Mouse (Mus musculus) forebrain, postnatal 0 days (tissue): ENCODE data around the gene Atp2a1. TPM values are rescaled to one million over a fixed set of nuclear protein-coding genes. Genes with fewer than 3 reads are reported as not detected.
A peak's percentile ranks its signal among the peaks of the same experiment; 100 is the strongest.

ENCODE experiments used
- ATAC-seq: fragments of 200-750 bp; cut with Nextera tagmentation; 2 replicates; pipeline ENCODE4 v1.8.0; 2017; ENCODE audit warnings: mild to moderate bottlenecking, moderate library complexity
- DNase-seq: peaks from one replicate; pipeline ENCODE4 v3.0.0-alpha.2; 2015
- H3K27ac ChIP-seq: fragments of 300-500 bp; sonication (generic); 2 replicates; pipeline ENCODE4 v1.5.1; 2014; ENCODE audit warnings: low read depth, mild to moderate bottlenecking, antibody characterized with exemption, low read length, moderate library complexity, mixed read lengths
- H3K27me3 ChIP-seq: fragments of 300-500 bp; sonication (generic); 2 replicates; pipeline ENCODE4 v1.6.1; 2014; ENCODE audit warnings: mild to moderate bottlenecking, low read length, mixed read lengths; ENCODE audit not compliant: insufficient read depth
- H3K36me3 ChIP-seq: fragments of 300-500 bp; sonication (generic); 2 replicates; pipeline ENCODE4 v1.6.1; 2014; ENCODE audit warnings: mild to moderate bottlenecking, moderate library complexity; ENCODE audit not compliant: insufficient read depth
- H3K4me1 ChIP-seq: fragments of 300-500 bp; sonication (generic); 2 replicates; pipeline ENCODE4 v1.6.1; 2014; ENCODE audit warnings: antibody characterized with exemption; ENCODE audit not compliant: insufficient read depth
- H3K4me2 ChIP-seq: fragments of 300-500 bp; sonication (generic); 2 replicates; pipeline ENCODE4 v1.6.1; 2014; ENCODE audit warnings: low read depth, mild to moderate bottlenecking, moderate library complexity
- H3K4me3 ChIP-seq: fragments of 300-500 bp; sonication (generic); 2 replicates; pipeline ENCODE4 v1.5.1; 2014; ENCODE audit warnings: low read depth, low read length, mixed read lengths
- H3K9ac ChIP-seq: fragments of 300-500 bp; sonication (generic); 2 replicates; pipeline ENCODE4 v1.6.1; 2014; ENCODE audit warnings: mild to moderate bottlenecking
- H3K9me3 ChIP-seq: fragments of 300-500 bp; sonication (generic); 2 replicates; pipeline ENCODE4 v1.6.1; 2016; ENCODE audit warnings: low read length
- CTCF ChIP-seq: sonication (generic); IDR thresholded peaks from 2 replicates; pipeline ENCODE4 v1.5.1; 2016; ENCODE audit warnings: antibody characterized with exemption, control low read depth, low read depth
- WGBS: fragments of 180-500 bp; shearing (Covaris S2); extraction: QIAGEN DNeasy Blood & Tissue Kit; methylation state at CpG from one replicate; pipeline ENCODE4 v1.1.7; 2014; 5-methylcytosine and 5-hydroxymethylcytosine counted together
- polyA plus RNA-seq: library from polyadenylated mRNA; unstranded; fragments of >200 nt; fragmentation: Nextera tagmentation; extraction: Ambion mirVana; gene quantifications from 2 replicates; pipeline ENCODE4 v1.2.1, GENCODE M21; 2015
- total RNA-seq: library from RNA; depleted of rRNA; stranded (reverse); fragments of >200 nt; gene quantifications from 2 replicates; pipeline ENCODE4 v1.2.3, GENCODE M21; 2014

Gene Atp2a1
- total and polyA plus RNA-seq, 2 experiments from 2014 or later: 0.24 to 0.45 TPM

- 82% methylated on average over 9 of the region's 9 CpGs for WGBS
- no peak for ATAC-seq
Measured at GRCm38 (mm10) chr7:126473470-126474086, 10.7 kb upstream of the Atp2a1 start.

GRCm38 (mm10) chr7:126472713-126473112 lies 9.8 kb upstream of the Atp2a1 start:
- Histone ChIP-seq H3K4me2 (no peak overlapping the region), H3K9ac (no peak overlapping the region)
- no peak for ATAC-seq

More at GRCm38 (mm10) chr7:126473470-126474086, 10.7 kb upstream of the Atp2a1 start:
- Histone ChIP-seq H3K27me3 (no peaks in the 10 kb centered on the region), H3K27ac (no peak overlapping the region), H3K9ac (peak overlapping the region; percentile 92; the same call in 1 of the 2 replicates), H3K36me3 (peaks cover 43% of the 10 kb centered on the region), H3K4me2 (peak overlapping the region; percentile 95), H3K4me3 (peak overlapping the region; percentile 84; the same call in 1 of the 2 replicates), H3K4me1 (peaks cover 14% of the 10 kb centered on the region; the same call in 1 of the 2 replicates), H3K9me3 (no peaks in the 10 kb centered on the region)
- no peak for DNase-seq
- no peak for TF ChIP-seq CTCF

DNA sequence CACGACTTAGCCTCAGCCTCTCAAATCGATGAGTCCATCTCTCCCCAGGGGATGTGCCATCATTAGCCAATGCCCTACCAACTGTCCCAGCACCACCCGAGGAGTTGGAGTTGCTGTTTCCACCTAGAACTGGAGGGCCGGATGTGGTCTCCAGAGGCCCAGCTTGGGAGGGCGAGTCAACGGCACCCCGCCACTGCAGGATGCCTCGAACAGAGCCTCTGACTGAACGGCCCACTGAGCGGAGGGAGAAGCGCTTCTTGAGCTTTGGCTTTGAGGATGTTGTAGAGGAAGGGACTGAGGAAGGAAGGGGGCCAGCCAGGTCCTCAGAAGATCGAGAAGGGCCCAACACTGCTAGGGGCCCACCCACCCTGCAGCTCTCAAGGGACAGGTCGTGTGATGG lies 9.4 kb upstream of the Atp2a1 start:
- WGBS: 89% methylated on average over 13 of the region's 13 CpGs
- no peak overlapping the region for H3K9ac ChIP-seq
- no peak for TF ChIP-seq CTCF
- H3K36me3 ChIP-seq: peaks cover 54% of the 10 kb centered on the region
- no peaks in the 10 kb centered on the region for H3K9me3 ChIP-seq
- no peak overlapping the region for H3K27ac ChIP-seq
- H3K4me2 ChIP-seq: no peak overlapping the region
- H3K4me3 ChIP-seq: no peak overlapping the region
- peaks cover 14% of the 10 kb centered on the region; the same call in 1 of the 2 replicates for H3K4me1 ChIP-seq
- H3K27me3 ChIP-seq: no peaks in the 10 kb centered on the region
- DNase-seq (no peak), ATAC-seq (no peak)

More at GRCm38 (mm10) chr7:126472713-126473112, 9.8 kb upstream of the Atp2a1 start:
- Histone ChIP-seq H3K27me3 (no peaks in the 10 kb centered on the region), H3K4me1 (peaks cover 14% of the 10 kb centered on the region; the same call in 1 of the 2 replicates), H3K36me3 (peaks cover 50% of the 10 kb centered on the region), H3K4me3 (no peak overlapping the region), H3K9me3 (no peaks in the 10 kb centered on the region), H3K27ac (no peak overlapping the region)
- WGBS: 91% methylated on average over 16 of the region's 16 CpGs
- TF ChIP-seq CTCF: no peak
- DNase-seq: no peak

GRCm38 (mm10) chr7:126471853-126472252 lies 8.9 kb upstream of the Atp2a1 start:
- no peak for DNase-seq
- no peaks in the 10 kb centered on the region for H3K27me3 ChIP-seq
- no peak overlapping the region for H3K4me3 ChIP-seq
- peaks cover 58% of the 10 kb centered on the region for H3K36me3 ChIP-seq
- no peak overlapping the region for H3K27ac ChIP-seq
- no peak overlapping the region for H3K4me2 ChIP-seq
- peaks cover 14% of the 10 kb centered on the region; the same call in 1 of the 2 replicates for H3K4me1 ChIP-seq
- TF ChIP-seq CTCF: no peak
- WGBS: 79% methylated on average over 4 of the region's 4 CpGs
- no peak overlapping the region for H3K9ac ChIP-seq
- ATAC-seq: no peak
- H3K9me3 ChIP-seq: no peaks in the 10 kb centered on the region

DNA sequence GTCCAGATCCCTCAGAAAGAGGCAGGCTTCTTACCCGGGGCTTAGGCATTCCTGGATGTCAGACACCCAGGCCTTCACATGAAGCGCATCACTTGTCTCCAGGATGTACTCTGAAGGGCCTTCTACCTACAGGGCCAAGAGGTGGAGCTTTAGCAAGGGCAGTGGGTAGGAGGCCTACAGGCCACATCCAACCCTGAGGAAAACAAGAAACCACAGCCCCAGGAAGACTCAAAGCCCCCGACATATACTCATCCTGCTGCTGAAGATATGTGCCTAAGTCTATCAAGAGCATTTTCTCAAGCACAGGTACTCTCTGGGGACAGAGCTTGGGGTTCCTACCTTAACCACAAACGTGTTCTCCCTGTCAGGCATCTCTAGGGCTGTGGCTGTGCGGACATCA lies 8.5 kb upstream of the Atp2a1 start:
- Histone ChIP-seq H3K4me1 (peaks cover 14% of the 10 kb centered on the region; the same call in 1 of the 2 replicates), H3K4me3 (no peak overlapping the region), H3K9ac (no peak overlapping the region), H3K36me3 (peaks cover 62% of the 10 kb centered on the region), H3K9me3 (no peaks in the 10 kb centered on the region), H3K27ac (no peak overlapping the region), H3K27me3 (no peaks in the 10 kb centered on the region), H3K4me2 (no peak overlapping the region)
- ATAC-seq: no peak
- no peak for TF ChIP-seq CTCF
- DNase-seq: no peak
- WGBS: 97% methylated on average over 5 of the region's 5 CpGs

- H3K9ac ChIP-seq: no peak overlapping the region
- H3K4me2 ChIP-seq: no peak overlapping the region
- H3K4me1 ChIP-seq: peaks cover 9% of the 10 kb centered on the region; the same call in 1 of the 2 replicates
- no peak for TF ChIP-seq CTCF
- DNase-seq: no peak
- H3K9me3 ChIP-seq: no peaks in the 10 kb centered on the region
- H3K4me3 ChIP-seq: no peak overlapping the region
- H3K36me3 ChIP-seq: peaks cover 64% of the 10 kb centered on the region
- 90% methylated on average over 6 of the region's 6 CpGs for WGBS
- no peak overlapping the region for H3K27ac ChIP-seq
- no peak for ATAC-seq
- no peaks in the 10 kb centered on the region for H3K27me3 ChIP-seq
Measured at GRCm38 (mm10) chr7:126470077-126470476, 7.2 kb upstream of the Atp2a1 start.

DNA sequence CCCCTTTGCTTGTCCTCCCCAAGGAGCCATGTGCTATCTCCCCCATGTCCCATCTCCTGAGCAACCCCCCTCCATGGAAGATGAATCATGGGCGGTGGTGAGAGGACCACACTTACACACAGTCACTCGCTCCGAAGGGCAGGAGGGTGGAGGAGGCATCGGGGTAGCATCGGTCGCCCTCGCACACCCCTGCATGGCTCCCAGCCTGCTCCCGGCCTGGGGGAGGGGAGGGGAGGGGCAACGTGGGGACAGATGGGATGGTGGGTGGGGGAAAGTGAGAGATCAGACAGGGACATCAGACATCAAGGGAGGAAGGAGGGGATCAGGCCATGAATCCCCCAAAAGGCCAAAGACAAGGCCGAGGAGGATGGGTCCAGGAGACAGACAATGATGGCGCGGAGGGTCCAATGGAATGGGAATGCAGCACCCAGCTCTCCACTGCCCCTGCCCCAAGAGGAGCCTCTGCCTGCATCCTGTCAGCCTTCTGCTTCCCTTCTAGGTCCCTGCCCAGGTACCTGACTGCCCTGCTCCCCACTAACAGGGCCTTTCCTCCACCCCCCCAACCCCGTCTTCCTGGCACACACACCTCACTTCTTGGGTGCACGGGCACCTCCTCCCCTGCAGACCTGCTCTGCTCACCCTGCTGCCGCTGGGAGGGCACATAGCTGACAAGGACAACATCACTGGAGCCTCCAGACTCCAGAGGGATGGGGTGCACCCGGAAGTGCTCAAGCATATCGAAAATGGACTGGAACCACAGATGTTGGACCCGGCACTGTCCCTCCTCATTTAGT lies 5.1 kb upstream of the Atp2a1 start:
- ATAC-seq: no peak; the same call in 1 of the 2 replicates

More for the DNA sequence above, 5.1 kb upstream of the Atp2a1 start:
- no peaks in the 10 kb centered on the region for H3K9me3 ChIP-seq
- no peaks in the 10 kb centered on the region for H3K27me3 ChIP-seq
- peaks cover 64% of the 10 kb centered on the region for H3K36me3 ChIP-seq
- no peak overlapping the region for H3K4me2 ChIP-seq
- no peak for TF ChIP-seq CTCF
- DNase-seq: no peak
- no peaks in the 10 kb centered on the region for H3K4me1 ChIP-seq
- no peak overlapping the region for H3K27ac ChIP-seq
- 93% methylated on average over 18 of the region's 18 CpGs for WGBS
- no peak overlapping the region for H3K4me3 ChIP-seq
- H3K9ac ChIP-seq: no peak overlapping the region
